Mouse (Mus musculus): ENCODE data around the gene Ctbp2. TPM values are rescaled to one million over a fixed set of nuclear protein-coding genes. Genes with fewer than 3 reads are reported as not detected.
A peak's percentile ranks its signal among the peaks of the same experiment; 100 is the strongest.

The Ctbp2 gene
- total RNA-seq (2021) = 10 to 100 TPM; 11.7 to 15.9 TPM
- long read RNA-seq, experiment 1, partial matches to known transcripts = 2 of 5 reads
- long read RNA-seq, experiment 1, other reads (novel, unspliced or antisense) = 2 of 5 reads
- long read RNA-seq, experiment 2, partial matches to known transcripts = 0 of 5 reads
- long read RNA-seq, experiment 2, other reads (novel, unspliced or antisense) = 4 of 5 reads

- DNase-seq = peak; percentile 85
Measured at GRCm38 (mm10) chr7:133123999-133124700, at the start of gene Ctbp2. Gene Ctbp2 (minus strand): TSS chr7:133124354.

DNA sequence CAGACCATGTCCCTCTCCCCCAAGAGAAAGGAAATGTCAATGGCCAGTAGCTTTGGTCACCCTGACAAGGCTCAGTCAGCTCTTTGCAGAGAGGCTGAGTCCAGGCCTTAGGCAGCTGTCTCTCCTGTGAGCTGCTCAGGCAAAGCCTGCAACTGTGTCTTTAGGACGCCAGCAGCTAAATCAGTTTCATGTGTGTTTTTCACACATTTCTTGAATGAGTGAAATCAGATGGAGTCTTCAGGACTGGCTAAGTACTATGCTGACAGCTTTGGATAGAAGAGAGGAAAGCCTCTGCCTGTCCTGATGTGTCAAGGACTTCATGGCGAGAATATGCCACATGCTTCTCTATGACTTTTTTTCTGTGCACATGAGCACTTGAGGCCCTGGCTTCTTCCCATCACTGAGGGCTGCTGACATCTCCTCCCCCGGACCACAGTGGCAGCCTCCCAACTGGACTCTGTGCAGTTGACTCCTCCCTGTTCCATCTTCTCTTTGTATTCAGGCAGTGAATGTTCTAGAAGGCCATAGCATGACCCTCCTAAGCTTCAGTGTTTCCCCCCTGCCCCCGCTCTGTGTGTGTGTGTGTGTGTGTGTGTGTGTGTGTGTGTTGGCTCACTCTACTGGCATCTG is 47.4 kb upstream of the Ctbp2 start:
- DNase-seq = no peak

DNA sequence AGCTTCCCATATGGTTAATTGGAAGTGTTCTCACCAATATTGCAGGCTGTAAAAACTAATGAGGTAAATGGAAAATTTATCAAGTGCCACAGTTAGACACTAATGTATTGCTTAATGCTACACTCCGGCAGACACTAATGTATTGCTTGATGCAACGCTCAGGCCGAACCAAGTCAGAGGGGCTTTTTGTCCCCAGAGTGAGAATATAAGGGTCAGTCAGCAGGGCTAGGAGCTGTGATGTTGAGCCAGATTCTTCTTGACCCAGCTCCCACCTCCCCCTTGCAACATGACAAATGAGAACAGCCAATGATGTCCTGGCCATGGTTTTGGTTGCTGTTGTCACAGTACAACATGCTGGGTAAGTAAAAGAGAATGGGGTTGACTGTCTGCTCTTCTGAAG is 44.8 kb upstream of the Ctbp2 start:
- DNase-seq = no peak

- no peak for DNase-seq
Measured at GRCm38 (mm10) chr7:133167903-133168302, 43.7 kb upstream of the Ctbp2 start.

DNA sequence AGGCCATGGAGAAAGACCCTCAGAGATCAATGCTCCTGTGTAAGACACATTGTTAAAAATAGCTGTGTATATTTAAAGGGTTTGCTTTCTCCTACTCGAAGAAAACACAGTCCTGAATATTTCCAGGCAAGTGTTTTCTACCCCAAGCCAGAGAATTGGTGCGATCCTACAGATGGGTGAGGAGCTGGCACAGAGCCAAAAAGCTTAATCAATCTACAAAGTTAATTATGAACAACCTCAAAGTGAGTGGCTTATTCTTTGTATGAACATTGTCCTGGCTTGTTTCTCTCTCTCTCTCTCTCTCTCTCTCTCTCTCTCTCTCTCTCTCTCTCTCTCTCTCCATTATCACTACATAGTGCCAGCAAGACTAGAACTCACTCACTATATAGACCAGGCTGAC is 40.6 kb upstream of the Ctbp2 start:
- DNase-seq = no peak

- peak; percentile 29 for DNase-seq
Measured at GRCm38 (mm10) chr7:133163011-133163410, 38.9 kb upstream of the Ctbp2 start.

- DNase-seq = no peak
Measured at GRCm38 (mm10) chr7:133162131-133162530, 38.0 kb upstream of the Ctbp2 start.

DNA sequence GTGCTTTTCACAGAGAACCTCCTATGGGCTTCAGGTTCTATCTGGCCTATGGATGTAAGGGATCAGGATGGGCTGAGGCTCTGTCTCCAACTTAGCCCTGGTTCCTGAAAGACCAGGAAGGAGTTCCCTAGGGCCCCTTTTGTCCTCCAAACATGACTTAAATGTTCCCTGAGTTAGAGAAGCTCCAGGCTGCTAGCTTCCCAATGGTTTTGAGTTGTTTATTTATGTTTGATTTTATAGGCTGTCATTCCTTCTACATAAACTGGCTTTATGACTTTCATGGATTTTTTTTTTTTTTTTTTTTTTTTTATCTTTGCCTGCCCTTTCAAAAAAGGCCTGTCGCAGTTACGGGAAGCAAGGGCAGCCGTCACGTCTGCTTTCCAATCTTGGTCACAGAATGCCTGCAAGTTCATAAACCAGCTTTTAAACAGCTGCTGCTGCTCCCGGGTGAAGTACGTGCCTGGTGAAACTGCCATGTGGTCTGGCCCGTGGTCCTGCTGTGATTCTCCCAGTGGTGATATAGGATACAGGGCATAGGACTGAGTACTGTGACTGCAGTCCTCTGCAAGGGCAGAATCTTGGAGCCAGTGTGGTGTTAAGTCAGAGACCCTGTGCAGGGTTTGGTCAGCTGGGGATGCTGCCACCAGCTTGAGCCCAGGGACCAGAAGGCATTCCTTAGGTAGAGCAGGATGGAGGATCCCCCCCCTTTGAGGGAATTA is 37.4 kb upstream of the Ctbp2 start:
- DNase-seq = no peak

DNA sequence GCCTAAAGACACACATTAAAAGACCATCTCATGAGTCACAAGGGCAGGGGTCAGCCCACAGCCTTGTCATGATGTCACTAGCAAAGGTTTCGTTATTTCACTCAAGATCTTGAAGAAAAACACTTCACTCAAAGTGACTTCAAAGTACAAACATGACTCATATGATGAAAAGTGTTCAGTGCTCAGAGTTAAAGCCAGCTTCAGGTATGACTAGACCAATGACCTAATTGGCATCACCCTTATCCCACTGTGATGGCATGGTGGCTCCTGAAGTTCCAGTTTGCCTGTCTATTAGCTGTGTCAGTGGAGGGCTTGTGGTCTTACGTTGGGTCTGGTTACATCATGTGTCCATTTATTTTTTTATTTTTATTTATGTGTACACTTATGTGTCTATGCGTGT is 35.4 kb upstream of the Ctbp2 start:
- no peak for DNase-seq

DNA sequence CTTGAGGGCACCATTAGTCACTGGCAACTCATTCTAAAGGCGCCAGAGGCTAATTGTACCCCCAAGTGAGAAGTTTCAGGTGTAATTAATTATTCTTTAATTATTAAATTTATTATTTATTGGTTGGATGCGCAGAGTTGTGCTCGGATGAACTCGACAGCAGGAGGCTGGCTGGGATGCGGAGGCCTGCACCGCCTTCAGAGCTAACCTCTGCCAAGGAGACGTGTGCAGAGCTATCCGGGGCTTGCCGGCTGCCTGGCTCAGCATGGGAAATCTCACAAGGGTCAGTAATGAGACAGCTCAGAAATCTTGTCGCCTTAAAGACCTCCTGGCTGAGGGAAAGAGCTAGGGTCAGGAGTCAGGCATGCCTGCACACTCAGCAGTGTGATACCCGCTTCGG is 31.5 kb upstream of the Ctbp2 start:
- no peak for DNase-seq

DNA sequence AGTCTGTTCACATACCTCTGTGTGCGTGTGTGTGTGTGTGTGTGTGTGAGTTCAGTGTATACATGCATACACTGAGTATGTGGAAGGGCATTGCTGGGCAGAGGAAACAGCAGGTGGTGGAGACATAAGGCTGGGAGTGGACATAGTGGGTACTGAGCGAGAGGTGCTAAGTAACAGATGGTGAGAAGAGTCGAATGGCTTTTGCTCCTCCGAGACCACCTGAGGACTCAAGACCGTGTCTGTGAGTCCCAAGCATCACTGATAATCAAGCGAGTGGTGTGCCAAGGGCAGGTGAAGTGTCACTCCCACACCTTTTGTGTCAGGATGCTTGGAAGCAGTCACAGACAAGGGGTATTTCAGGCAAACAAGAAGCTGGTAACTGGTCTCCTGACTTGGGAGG is 30.7 kb upstream of the Ctbp2 start:
- no peak for DNase-seq

DNA sequence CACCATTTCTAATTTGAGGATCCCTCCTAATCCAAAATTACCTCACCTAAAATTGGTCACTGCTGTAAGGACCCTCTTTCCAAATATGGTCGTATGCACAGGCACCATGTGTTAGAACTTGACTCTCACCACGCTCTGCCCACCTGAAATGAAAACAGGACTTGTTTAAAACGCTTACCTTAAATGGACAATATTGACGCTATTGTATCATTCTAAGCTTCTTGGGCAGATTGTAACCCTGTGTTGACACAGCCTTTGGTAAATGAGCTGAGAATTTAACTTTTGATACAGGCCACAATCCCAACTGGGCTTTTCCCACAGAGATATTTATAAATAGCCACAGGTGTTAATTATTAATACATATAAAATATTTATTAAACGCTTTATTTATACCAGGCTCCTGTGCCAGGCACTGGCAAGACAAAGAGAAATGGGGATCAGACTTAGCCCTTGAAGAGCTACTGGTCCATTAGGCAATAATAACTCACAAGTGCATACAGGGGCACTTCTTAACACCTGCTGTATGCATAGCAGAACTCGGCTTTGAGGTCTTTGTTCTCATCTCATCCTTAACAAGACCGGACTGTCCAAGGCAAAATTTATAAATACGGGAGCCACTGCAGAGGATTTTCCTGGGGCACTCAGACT is 15.7 kb upstream of the Ctbp2 start:
- no peak for DNase-seq

DNA sequence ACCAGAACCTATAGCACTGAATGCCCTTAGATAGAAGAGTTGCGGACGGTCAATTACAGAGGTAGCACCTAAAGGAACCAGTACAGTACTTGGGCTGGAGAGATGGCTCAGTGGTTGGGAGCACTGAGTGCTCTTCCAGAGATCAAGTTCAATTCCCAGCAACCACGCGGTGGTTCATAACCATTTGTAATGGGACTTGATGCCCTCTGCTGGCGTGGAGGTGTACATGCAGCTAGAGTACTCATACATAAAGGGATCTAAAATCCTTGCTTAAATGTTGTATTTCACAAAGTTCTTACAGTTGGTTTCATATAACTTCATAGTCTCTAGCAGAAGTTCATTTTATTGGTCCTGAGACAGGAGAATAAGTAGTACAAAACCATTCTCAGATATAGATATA is 9.4 kb upstream of the Ctbp2 start:
- no peak for DNase-seq

DNA sequence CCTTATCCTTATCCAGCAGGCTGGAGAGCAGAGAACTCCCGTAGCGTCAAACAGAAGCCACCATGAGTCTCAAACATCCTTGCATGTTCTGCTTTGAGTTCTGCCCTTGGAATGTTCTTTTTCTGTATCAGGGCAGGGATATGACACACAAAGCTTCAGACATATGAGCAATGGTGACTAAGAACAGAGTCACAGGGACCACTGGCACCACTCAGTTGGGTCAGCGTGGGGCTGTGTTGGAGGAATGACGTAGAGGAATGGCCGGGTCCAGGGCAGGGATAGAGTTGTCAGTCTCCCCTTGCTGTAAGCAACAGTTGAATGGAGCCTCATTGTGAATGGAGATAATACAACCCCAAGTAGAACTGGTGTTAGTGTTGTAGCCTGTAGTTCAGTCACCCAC is 8.5 kb upstream of the Ctbp2 start:
- no peak for DNase-seq

- peak; percentile 26 for DNase-seq
Measured at GRCm38 (mm10) chr7:133124701-133125485, 739 bp upstream of the Ctbp2 start.

DNA sequence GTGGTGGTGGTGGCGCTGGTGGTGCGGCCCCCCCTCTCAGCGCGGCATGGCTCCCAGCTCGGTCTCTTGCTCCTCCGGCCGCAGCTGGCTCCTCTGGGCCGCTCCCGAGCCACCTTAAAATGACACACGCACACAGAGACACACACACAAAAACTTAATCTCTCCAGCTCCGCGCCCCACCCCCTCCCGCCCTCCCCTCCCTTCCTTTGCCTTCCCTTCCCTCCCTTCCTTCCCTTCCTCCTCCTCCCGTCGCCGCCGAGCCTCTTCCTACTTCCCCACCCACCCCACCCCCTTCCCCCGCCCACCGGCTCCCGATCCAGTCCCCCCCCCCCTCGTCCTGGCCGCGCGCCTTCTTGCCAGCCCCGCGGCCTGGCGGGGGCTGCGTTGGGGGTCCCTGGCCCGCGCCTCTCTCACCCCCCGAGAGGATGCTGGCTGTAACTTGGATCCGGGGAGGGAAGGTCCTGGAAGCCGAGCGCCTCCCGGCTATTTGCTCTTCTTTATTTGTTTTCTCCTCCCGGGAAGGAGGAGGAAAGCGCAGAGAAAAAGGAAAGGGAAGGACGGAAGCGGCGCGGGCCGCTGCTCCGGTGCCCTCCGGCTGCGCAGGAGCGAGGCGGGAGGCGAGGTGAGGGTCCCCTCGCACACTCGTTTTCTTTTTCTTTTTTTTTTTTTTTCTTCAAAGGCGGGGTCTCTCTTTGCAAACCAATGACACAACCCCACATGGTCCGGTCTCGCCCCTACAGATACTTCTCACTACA is 733 bp downstream of the Ctbp2 start, which contains the start of gene Fgfr2:
Gene Fgfr2 (minus strand): TSS at position 107 of the 755 bp plus-strand sequence.
- DNase-seq = peak; percentile 81

- DNase-seq = no peak
Measured at GRCm38 (mm10) chr7:133122379-133123243, 1.5 kb downstream of the Ctbp2 start.

DNA sequence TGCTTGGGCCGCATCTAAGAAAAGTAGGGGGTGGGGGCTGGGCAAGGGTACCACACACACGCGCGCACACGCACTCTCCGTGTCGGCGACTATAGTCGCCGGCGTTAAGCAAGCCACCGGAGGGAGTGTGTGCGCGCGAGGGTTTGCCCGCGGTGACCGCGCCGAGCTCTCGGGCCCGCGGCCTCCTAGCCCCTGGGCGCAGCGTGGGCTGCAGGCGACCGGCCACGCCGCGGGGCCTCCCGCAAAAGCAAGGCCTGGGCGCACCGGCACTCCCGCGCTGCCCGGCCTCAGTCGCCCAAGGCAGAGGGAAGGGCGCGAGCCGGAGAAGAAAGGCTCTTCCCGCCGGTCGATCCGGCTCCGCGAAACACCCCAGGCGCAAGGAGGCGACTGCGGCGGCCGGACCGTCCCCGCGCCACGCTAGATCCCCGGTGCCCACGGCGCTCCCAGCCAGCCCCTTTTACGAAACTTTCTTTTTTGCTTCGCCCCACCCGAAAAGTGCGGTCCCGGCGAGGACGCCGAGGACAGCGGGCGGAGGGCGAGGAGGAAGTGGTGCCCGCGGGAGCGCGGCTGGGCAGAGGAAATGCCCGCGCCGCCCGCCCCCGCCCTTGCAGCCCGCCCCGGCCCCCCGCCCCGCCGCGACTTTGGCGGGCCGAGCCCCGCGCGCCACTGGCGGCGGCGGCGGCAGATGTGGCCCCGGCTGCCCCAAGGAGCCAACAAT is 2.3 kb downstream of the Ctbp2 start:
- peak; percentile 43 for DNase-seq

DNA sequence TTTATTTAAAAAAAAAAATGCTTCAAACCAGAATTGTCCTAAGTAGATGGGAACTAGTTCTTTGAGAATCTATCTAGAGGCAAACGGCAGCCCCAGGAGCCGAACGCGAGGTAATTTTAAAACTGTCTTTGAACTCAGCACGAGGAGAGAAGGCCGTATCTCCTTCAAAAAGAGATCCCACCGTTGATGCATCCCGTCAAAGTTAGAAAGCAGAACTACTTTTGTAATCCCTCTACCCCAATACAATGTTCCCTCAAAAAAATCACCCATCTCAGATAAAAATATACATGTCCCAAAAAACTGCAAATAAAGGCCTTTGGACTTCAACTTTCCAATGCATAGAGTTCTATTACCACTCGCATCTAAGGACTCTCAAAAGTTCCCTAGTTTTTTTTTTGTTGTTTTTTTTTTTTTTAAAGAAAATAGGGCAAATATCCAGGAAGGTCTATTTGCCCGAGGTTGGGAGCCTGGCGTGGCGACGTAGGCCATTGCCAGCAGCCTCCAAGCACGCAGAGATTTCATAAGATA is 3.0 kb downstream of the Ctbp2 start:
- DNase-seq = no peak

Measured in gastrocnemius, postnatal 25 days (tissue).